Mouse (Mus musculus): Measurements from ENCODE around the gene Zbtb22. TPM values are rescaled to one million over a fixed set of nuclear protein-coding genes. Genes with fewer than 3 reads are reported as not detected.
"Not testable (repeated sequence)": the region's sequence is repeated elsewhere in the genome, so short reads cannot be mapped to it uniquely, and the experiment has no call there.

The Zbtb22 gene
- 10.5 and 11.2 TPM in 2 replicates for polyA plus RNA-seq (2014; fragmentation: Nextera tagmentation; extraction: Ambion mirVana)

DNA sequence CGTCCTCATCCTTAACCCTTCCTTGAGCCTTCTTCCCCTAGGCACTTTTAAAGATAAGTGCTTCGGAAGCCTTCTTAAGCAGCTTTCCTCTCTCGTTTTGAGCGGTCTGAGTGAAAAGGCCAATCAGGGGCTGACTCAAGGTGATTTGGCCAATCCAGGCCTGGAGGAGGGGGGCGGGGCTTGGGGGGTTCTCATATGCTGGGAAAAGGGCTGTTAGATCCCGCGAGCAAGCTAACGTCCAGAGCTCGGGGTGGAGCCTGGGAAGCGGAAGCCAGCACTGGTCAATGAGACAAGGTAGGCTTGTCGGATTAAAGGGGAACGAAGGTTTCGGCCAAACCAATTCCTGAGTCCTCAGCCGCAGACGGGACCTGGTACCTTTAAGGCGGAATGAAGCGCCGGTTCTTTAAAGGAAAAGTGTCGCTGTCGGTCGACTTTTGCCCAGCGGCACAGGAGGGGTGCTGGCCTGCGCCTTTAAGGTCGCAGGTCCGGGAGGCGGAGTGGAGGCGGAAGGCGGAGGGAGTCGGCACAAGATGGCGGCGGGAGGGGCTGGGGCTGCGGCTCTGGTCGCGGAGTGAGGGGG is at the start of gene Zbtb22, which contains the start of gene Tapbp:
Gene Zbtb22 (plus strand): TSS at position 234 of the 580 bp plus-strand sequence.
Gene Tapbp (plus strand): TSS at position 229 of the 580 bp plus-strand sequence.
- Histone ChIP-seq H3K9ac (ENCODE audit: low read length) (peak within 1 kb of the TSS; percentile 52), H3K9me3 (ENCODE audit: control insufficient read depth, low read length) (no peaks in the 10 kb centered on the region), H3K4me3 (ENCODE audit: low read depth, low read length) (peak within 1 kb of the TSS; percentile 50), H3K27me3 (ENCODE audit: control insufficient read depth, insufficient read depth, low read length) (no peaks in the 10 kb centered on the region), H3K4me1 (ENCODE audit: control insufficient read depth, insufficient read depth, low read length) (peaks cover 20% of the 10 kb centered on the region), H3K4me2 (ENCODE audit: low read depth) (peak within 1 kb of the TSS; percentile 54), H3K27ac (ENCODE audit: low read depth, low read length) (0 out of 2 replicates have a peak within 1 kb of the TSS, but pooled peaks have one; percentile 63), H3K36me3 (ENCODE audit: control insufficient read depth, insufficient read depth, low read length) (peaks cover 23% of the 10 kb centered on the region)
- DNase-seq (ENCODE audit: low spot score), result peak; percentile 97
- WGBS, result under 1% methylated on average over 31 of the region's 34 CpGs
- peak; percentile 89 for ATAC-seq (ENCODE audit: insufficient read depth, low FRiP score, low TSS enrichment)

DNA sequence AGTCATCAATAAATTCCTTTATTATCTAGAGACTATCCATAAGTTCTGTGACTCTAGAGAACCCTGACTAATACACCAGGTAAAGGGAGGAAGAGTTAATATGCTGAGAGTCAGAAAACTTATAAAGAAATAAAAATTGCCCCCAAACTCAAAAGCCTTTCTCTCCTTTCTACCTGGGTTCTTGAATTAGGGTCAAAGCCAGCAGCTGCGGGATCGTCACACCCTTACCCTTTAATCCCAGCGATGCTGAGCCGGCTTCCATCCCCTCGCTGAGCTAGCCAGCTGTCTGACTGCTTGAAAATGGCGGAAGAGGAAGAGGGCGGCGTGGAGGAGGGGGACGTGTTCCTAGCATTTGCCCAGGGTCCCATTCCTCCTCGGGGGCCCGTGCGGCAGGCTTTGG is 42.2 kb upstream of the Zbtb22 start, which contains the start of gene Gm7029:
Gene Gm7029 (plus strand): TSS at position 301 of the 400 bp plus-strand sequence.
- not testable (repeated sequence) for DNase-seq (ENCODE audit: low spot score); H3K9ac ChIP-seq (ENCODE audit: low read length); H3K27me3 ChIP-seq (ENCODE audit: control insufficient read depth, insufficient read depth, low read length); H3K4me3 ChIP-seq (ENCODE audit: low read depth, low read length); H3K36me3 ChIP-seq (ENCODE audit: control insufficient read depth, insufficient read depth, low read length); H3K27ac ChIP-seq (ENCODE audit: low read depth, low read length); H3K4me2 ChIP-seq (ENCODE audit: low read depth); H3K9me3 ChIP-seq (ENCODE audit: control insufficient read depth, low read length); ATAC-seq (ENCODE audit: insufficient read depth, low FRiP score, low TSS enrichment); H3K4me1 ChIP-seq (ENCODE audit: control insufficient read depth, insufficient read depth, low read length)
- WGBS, result 89% methylated on average over 3 of the region's 12 CpGs

DNA sequence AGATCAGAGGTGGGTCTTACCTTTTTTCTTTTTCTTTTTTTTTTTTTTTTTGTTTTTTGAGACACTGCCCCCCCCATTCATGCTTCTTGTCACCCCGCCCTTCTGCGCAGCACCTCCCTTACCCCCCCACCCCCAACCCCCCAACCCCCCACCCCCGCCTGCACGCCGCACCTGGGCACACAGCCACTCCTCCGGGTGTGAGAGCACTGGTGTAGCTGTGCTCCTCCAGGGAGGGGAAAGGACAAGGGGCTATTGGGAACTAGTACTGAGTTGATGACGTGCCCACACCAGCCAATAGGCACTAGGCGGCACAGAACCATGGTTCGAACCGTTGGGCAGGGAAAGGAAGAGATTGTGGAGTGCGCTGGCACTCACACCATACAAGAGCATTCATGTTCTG is 41.3 kb upstream of the Zbtb22 start:
- no peak overlapping the region for H3K4me3 ChIP-seq (ENCODE audit: low read depth, low read length)
- no peaks in the 10 kb centered on the region for H3K4me1 ChIP-seq (ENCODE audit: control insufficient read depth, insufficient read depth, low read length)
- H3K9me3 ChIP-seq (ENCODE audit: control insufficient read depth, low read length), result no peaks in the 10 kb centered on the region
- no peak overlapping the region for H3K4me2 ChIP-seq (ENCODE audit: low read depth)
- no peak for ATAC-seq (ENCODE audit: insufficient read depth, low FRiP score, low TSS enrichment)
- 91% methylated on average over 11 of the region's 11 CpGs for WGBS
- H3K27ac ChIP-seq (ENCODE audit: low read depth, low read length), result no peak overlapping the region
- H3K36me3 ChIP-seq (ENCODE audit: control insufficient read depth, insufficient read depth, low read length), result no peaks in the 10 kb centered on the region
- no peak for DNase-seq (ENCODE audit: low spot score)
- H3K9ac ChIP-seq (ENCODE audit: low read length), result no peak overlapping the region
- no peaks in the 10 kb centered on the region for H3K27me3 ChIP-seq (ENCODE audit: control insufficient read depth, insufficient read depth, low read length)

DNA sequence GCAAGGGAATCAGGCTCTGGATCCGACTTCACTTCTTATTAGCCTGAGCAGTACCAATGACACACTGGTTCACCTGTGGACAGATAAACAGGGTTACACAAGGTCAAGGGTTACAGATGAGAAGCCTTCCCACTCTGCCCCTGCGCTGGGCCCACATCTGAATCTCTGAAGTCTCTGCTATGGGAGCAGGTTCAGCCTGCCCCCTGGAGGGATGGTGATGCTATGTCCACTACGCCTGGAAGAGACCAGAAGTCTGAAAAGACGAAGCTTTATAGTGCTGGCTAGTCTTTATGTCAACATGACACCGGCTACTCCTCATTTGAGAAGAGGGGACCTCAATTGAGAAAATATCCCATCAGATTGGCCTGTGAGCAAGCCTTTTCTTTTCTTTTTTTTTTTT is 39.9 kb upstream of the Zbtb22 start:
- WGBS, result 82% methylated on average over 5 of the region's 5 CpGs
- H3K4me2 ChIP-seq (ENCODE audit: low read depth); H3K4me1 ChIP-seq (ENCODE audit: control insufficient read depth, insufficient read depth, low read length); H3K4me3 ChIP-seq (ENCODE audit: low read depth, low read length); H3K9ac ChIP-seq (ENCODE audit: low read length); H3K27ac ChIP-seq (ENCODE audit: low read depth, low read length); H3K9me3 ChIP-seq (ENCODE audit: control insufficient read depth, low read length); H3K27me3 ChIP-seq (ENCODE audit: control insufficient read depth, insufficient read depth, low read length); H3K36me3 ChIP-seq (ENCODE audit: control insufficient read depth, insufficient read depth, low read length); ATAC-seq (ENCODE audit: insufficient read depth, low FRiP score, low TSS enrichment): not testable (repeated sequence)
- peak; percentile 22 for DNase-seq (ENCODE audit: low spot score)

DNA sequence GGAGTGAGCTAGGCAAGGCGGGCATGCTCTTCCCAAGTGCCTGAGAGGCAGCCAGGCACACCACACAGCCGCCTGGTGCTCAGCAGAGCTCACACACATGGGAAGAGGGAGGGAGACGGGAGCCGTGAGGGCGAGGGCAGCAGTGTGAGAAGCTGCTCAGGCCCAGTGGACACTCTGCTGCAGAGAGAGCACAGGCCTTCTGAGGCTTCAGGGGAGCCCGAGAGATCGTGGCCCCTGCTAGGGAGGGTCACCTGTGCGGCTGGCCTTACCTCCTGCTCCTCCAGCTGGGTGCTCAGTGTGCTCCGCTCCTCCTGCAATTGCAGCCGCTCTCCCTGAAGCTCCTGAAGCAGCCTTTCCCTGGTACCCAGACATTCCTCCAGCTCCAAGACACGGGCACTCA is 31.4 kb upstream of the Zbtb22 start:
- WGBS, result 95% methylated on average over 6 of the region's 11 CpGs
- ATAC-seq (ENCODE audit: insufficient read depth, low FRiP score, low TSS enrichment), result not testable (repeated sequence)

DNA sequence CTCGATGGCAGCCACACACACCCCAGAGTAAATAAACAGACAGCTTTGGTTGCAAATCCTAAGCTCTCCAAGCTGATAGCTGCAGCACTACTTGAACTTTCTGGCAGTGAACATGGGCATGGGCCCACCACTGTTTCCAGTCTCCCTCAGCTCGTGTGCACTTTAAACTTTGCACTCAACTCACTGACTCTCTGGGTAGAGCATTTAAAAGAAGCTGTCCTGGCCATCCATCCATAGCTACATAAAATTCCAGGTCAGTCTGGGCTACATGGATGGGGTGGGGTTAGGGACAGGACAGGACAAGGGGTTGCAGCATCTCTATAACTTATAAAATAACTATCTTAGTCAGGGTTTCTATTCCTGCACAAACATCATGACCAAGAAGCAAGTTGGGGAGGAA is 27.9 kb upstream of the Zbtb22 start:
- DNase-seq (ENCODE audit: low spot score); H3K9me3 ChIP-seq (ENCODE audit: control insufficient read depth, low read length); H3K27me3 ChIP-seq (ENCODE audit: control insufficient read depth, insufficient read depth, low read length); ATAC-seq (ENCODE audit: insufficient read depth, low FRiP score, low TSS enrichment); H3K36me3 ChIP-seq (ENCODE audit: control insufficient read depth, insufficient read depth, low read length); H3K27ac ChIP-seq (ENCODE audit: low read depth, low read length); H3K4me1 ChIP-seq (ENCODE audit: control insufficient read depth, insufficient read depth, low read length); H3K9ac ChIP-seq (ENCODE audit: low read length); H3K4me3 ChIP-seq (ENCODE audit: low read depth, low read length); H3K4me2 ChIP-seq (ENCODE audit: low read depth): not testable (repeated sequence)
- 81% methylated on average over 2 of the region's 2 CpGs for WGBS

More for the DNA sequence above, 31.4 kb upstream of the Zbtb22 start:
- not testable (repeated sequence) for DNase-seq (ENCODE audit: low spot score); H3K36me3 ChIP-seq (ENCODE audit: control insufficient read depth, insufficient read depth, low read length); H3K4me3 ChIP-seq (ENCODE audit: low read depth, low read length); H3K27me3 ChIP-seq (ENCODE audit: control insufficient read depth, insufficient read depth, low read length); H3K27ac ChIP-seq (ENCODE audit: low read depth, low read length); H3K9ac ChIP-seq (ENCODE audit: low read length); H3K9me3 ChIP-seq (ENCODE audit: control insufficient read depth, low read length); H3K4me2 ChIP-seq (ENCODE audit: low read depth); H3K4me1 ChIP-seq (ENCODE audit: control insufficient read depth, insufficient read depth, low read length)

DNA sequence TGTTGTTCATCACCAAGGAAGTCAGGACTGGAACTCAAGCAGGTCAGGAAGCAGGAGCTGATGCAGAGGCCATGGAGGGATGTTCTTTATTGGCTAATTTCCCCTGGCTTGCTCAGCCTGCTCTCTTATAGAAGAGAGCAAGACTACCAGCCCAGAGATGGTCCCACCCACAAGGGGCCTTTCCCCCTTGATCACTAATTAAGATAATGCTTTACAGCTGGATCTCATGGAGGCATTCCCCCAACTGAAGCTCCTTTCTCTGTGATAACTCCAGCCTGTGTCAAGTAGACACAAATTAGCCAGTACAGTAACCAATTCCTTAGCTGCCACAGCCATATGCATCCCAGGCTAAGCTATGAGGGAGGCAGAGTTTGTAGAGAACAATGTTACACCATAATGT is 27.5 kb upstream of the Zbtb22 start:
- not testable (repeated sequence) for H3K4me3 ChIP-seq (ENCODE audit: low read depth, low read length); H3K4me2 ChIP-seq (ENCODE audit: low read depth); H3K9ac ChIP-seq (ENCODE audit: low read length); H3K27me3 ChIP-seq (ENCODE audit: control insufficient read depth, insufficient read depth, low read length); ATAC-seq (ENCODE audit: insufficient read depth, low FRiP score, low TSS enrichment); H3K36me3 ChIP-seq (ENCODE audit: control insufficient read depth, insufficient read depth, low read length); H3K27ac ChIP-seq (ENCODE audit: low read depth, low read length); H3K4me1 ChIP-seq (ENCODE audit: control insufficient read depth, insufficient read depth, low read length); H3K9me3 ChIP-seq (ENCODE audit: control insufficient read depth, low read length); DNase-seq (ENCODE audit: low spot score)

DNA sequence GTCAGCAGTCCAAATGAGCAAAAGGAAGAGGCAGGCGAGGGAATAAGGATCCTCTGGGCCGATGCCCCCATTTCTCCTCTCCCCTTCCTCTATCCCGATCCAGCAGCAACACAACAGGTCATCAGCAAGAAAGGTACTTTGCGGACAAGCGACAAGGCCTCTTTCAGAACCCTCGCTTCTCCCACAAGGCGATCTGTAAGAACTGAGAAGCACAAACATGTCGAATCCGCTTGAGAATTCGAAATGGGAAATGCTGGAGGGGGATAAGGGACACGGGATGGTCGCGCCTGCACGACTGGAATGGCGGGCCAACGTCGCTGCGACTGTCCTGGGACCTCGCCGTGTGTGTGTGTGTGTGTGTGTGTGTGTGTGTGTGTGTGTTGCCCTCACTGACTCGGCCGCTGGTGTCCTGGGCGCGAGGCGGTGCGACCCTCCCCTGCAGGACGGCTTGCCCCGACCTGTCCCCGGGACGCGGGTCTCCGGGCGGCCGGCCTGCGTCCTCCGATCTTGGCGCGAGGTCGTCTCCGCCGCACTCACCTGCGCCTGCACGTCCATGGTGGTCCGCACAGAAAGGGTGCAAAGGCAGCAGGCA is 25.7 kb upstream of the Zbtb22 start:
- not testable (repeated sequence) for H3K36me3 ChIP-seq (ENCODE audit: control insufficient read depth, insufficient read depth, low read length); DNase-seq (ENCODE audit: low spot score); H3K27me3 ChIP-seq (ENCODE audit: control insufficient read depth, insufficient read depth, low read length); H3K4me1 ChIP-seq (ENCODE audit: control insufficient read depth, insufficient read depth, low read length); H3K9me3 ChIP-seq (ENCODE audit: control insufficient read depth, low read length)
- ATAC-seq (ENCODE audit: insufficient read depth, low FRiP score, low TSS enrichment), result peak; percentile 53
- Histone ChIP-seq H3K4me3 (ENCODE audit: low read depth, low read length) (peak overlapping the region; percentile 64), H3K4me2 (ENCODE audit: low read depth) (peak overlapping the region; percentile 55), H3K27ac (ENCODE audit: low read depth, low read length) (0 out of 2 replicates have a peak overlapping the region, but pooled peaks have one; percentile 20), H3K9ac (ENCODE audit: low read length) (peak overlapping the region; percentile 61)
- under 1% methylated on average over 37 of the region's 44 CpGs for WGBS

Data from neural tube, embryonic 11.5 days (tissue).